Mouse (Mus musculus): Measurements from ENCODE around the gene Pts. TPM values are rescaled to one million over a fixed set of nuclear protein-coding genes. Genes with fewer than 3 reads are reported as not detected.

Gene Pts
- 75.2 and 80.0 TPM in 2 replicates for polyA plus RNA-seq (2014; fragmentation: Nextera tagmentation; extraction: Ambion mirVana)

DNA sequence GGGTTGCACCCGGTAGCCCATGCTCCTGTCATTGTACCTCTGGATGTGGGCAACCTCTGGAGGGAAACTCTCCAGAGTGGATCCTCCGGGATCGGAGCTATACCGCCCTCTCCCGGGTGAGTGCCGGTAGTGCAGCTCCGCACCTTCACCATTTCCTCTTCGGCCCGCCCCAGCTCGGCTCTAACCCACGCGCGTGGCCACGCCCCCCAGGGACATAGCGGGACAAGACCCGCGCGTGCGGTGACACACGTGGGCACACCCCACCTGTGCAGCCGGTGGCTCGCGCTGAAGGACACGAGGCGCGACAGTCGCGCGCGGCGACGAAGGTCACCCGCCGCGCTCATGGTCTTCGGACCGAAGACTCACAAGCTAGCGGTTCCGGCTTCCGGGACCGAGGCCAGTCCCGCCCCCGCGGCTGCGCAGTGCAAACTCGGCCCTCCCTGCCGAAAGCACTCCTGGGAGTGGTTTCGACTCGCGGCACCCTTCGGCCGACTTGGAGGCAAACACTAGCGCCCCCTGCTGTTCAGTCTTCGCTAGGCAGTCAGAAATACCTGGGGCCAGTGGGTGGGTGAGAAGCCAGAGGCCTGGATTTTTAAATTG, at the start of gene Pts:
TSS of gene Pts (minus strand) at position 432 of the 600 bp plus-strand sequence.
- WGBS: under 1% methylated on average over 52 of the region's 54 CpGs
- Histone ChIP-seq H3K27ac (ENCODE audit: low read depth, low read length) (0 out of 2 replicates have a peak within 1 kb of the TSS, but pooled peaks have one; percentile 44), H3K9ac (ENCODE audit: low read length) (peak within 1 kb of the TSS; percentile 80), H3K27me3 (ENCODE audit: control insufficient read depth, insufficient read depth, low read length) (no peaks in the 10 kb centered on the region), H3K4me3 (ENCODE audit: low read depth, low read length) (peak within 1 kb of the TSS; percentile 78), H3K36me3 (ENCODE audit: control insufficient read depth, insufficient read depth, low read length) (no peaks in the 10 kb centered on the region), H3K4me2 (ENCODE audit: low read depth) (peak within 1 kb of the TSS; percentile 58), H3K9me3 (ENCODE audit: control insufficient read depth, low read length) (no peaks in the 10 kb centered on the region), H3K4me1 (ENCODE audit: control insufficient read depth, insufficient read depth, low read length) (peaks cover 6% of the 10 kb centered on the region; the same call in 1 of the 2 replicates)
- DNase-seq (ENCODE audit: low spot score) (peak; percentile 99), ATAC-seq (ENCODE audit: insufficient read depth, low FRiP score, low TSS enrichment) (peak; percentile 99)

DNA sequence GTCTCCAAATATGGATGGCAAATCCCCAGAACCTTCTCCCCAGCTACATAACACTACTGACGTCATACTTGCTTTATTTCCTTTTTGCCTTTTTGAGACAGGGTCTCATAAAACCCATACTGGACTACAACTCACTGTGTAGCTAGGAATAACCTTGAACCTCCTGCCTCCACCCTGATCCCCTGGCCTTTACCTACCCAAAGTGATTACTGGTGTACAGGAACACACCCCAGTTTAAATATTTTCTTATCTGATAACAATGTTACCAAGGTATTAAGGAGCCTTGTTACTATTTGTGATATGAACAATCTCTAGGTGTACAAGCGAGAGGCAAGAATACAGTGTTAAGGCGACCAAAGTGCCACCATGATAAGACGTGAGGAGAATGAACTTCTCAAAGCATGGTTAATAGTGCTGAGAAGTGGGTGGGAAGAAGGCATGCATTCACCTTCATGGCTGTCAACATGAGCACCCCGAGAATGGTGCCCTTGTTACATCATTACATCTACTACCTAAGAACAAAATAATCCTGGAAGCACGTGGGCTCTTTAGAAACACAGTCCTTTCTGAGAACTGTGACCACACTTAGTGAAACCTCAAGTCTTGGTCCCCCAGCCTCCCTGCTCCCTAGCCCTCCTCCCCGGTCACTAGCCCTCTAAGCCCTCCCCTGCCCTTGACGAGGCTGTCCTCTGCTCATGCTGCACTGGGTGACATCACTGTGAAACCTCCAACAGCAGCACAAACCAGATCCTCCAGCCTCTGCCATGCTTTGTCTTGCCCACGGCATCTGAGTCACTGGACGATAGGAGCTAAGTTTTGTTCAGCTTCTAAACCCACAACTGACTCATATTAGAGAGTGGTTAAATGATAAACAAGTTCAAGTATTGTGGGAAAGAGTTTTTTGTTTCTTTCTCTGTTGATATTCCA, 41.3 kb upstream of the Pts start:
- 79% methylated on average over 10 of the region's 10 CpGs for WGBS
- Histone ChIP-seq H3K36me3 (ENCODE audit: control insufficient read depth, insufficient read depth, low read length) (no peaks in the 10 kb centered on the region), H3K9ac (ENCODE audit: low read length) (no peak overlapping the region), H3K27ac (ENCODE audit: low read depth, low read length) (no peak overlapping the region), H3K4me1 (ENCODE audit: control insufficient read depth, insufficient read depth, low read length) (no peaks in the 10 kb centered on the region), H3K27me3 (ENCODE audit: control insufficient read depth, insufficient read depth, low read length) (no peaks in the 10 kb centered on the region), H3K4me2 (ENCODE audit: low read depth) (no peak overlapping the region), H3K9me3 (ENCODE audit: control insufficient read depth, low read length) (no peaks in the 10 kb centered on the region), H3K4me3 (ENCODE audit: low read depth, low read length) (no peak overlapping the region)
- DNase-seq (ENCODE audit: low spot score) (no peak), ATAC-seq (ENCODE audit: insufficient read depth, low FRiP score, low TSS enrichment) (no peak)

DNA sequence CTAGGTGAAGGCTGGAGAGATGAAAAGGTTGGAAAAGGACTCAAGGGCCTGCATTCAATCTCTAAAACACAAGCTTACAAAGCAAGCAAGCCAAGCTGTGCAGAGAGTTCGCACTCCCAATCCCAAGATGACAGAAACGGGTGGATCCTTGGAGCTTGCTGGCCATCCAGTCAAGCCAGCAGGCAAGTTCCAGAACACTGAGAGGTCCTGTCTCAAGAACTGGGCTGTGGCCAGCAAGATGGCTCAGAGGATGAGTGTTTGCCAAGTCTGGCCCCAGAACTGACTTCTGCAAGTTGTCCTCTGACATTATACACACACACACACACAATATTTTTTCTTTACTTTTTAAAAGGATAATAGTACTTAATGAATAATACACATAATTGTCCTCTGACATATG, 39.4 kb upstream of the Pts start:
- H3K36me3 ChIP-seq (ENCODE audit: control insufficient read depth, insufficient read depth, low read length): no peaks in the 10 kb centered on the region
- WGBS: 89% methylated on average over 2 of the region's 2 CpGs
- no peaks in the 10 kb centered on the region for H3K27me3 ChIP-seq (ENCODE audit: control insufficient read depth, insufficient read depth, low read length)
- no peak overlapping the region for H3K9ac ChIP-seq (ENCODE audit: low read length)
- no peak for DNase-seq (ENCODE audit: low spot score)
- H3K27ac ChIP-seq (ENCODE audit: low read depth, low read length): no peak overlapping the region
- H3K4me3 ChIP-seq (ENCODE audit: low read depth, low read length): no peak overlapping the region
- H3K4me2 ChIP-seq (ENCODE audit: low read depth): no peak overlapping the region
- no peaks in the 10 kb centered on the region for H3K4me1 ChIP-seq (ENCODE audit: control insufficient read depth, insufficient read depth, low read length)
- H3K9me3 ChIP-seq (ENCODE audit: control insufficient read depth, low read length): no peaks in the 10 kb centered on the region
- ATAC-seq (ENCODE audit: insufficient read depth, low FRiP score, low TSS enrichment): no peak

DNA sequence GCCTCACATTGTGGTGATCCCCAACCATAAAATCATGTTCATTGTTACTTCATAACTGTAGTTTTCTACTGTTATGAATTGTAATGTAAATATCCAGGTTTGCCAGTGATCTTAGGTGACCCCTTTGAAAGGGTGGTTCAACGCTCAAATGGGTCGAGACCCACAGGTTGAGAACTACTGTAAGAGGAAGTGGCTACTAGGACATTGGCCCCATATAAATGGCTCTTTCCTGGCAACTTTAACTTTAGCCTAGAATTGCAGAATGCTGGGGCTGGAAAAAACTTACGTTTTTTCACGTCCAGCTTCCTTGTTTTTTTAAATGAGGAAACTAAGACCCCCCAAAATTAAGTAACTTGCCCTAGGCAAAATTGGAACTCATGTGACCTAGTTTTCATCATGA, 38.8 kb upstream of the Pts start:
- H3K27ac ChIP-seq (ENCODE audit: low read depth, low read length): no peak overlapping the region
- 90% methylated on average over 4 of the region's 4 CpGs for WGBS
- DNase-seq (ENCODE audit: low spot score) (no peak), ATAC-seq (ENCODE audit: insufficient read depth, low FRiP score, low TSS enrichment) (no peak)
- no peaks in the 10 kb centered on the region for H3K36me3 ChIP-seq (ENCODE audit: control insufficient read depth, insufficient read depth, low read length)
- H3K4me3 ChIP-seq (ENCODE audit: low read depth, low read length): no peak overlapping the region
- H3K4me1 ChIP-seq (ENCODE audit: control insufficient read depth, insufficient read depth, low read length): no peaks in the 10 kb centered on the region
- no peaks in the 10 kb centered on the region for H3K9me3 ChIP-seq (ENCODE audit: control insufficient read depth, low read length)
- no peak overlapping the region for H3K9ac ChIP-seq (ENCODE audit: low read length)
- H3K27me3 ChIP-seq (ENCODE audit: control insufficient read depth, insufficient read depth, low read length): no peaks in the 10 kb centered on the region
- H3K4me2 ChIP-seq (ENCODE audit: low read depth): no peak overlapping the region

DNA sequence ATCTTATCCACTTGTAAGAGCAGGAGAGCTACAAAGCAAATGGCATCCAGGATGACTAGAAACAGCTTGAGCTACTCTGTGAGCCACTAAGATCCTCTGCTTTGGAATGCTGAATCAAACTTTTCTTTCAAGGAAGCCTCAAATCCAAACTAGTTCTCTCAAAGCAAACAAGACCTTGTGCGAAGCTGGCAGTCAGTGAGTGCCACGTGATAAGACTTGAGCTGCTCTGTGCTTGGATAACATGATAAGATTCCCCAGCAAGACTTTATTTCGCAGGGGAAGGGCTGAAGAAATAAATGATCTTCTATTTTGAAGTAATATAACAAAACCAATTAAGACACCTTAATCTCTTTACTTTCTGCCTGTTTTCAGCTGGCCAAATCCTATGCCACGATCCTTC, 37.4 kb upstream of the Pts start:
- ATAC-seq (ENCODE audit: insufficient read depth, low FRiP score, low TSS enrichment) (no peak), DNase-seq (ENCODE audit: low spot score) (no peak)
- Histone ChIP-seq H3K27me3 (ENCODE audit: control insufficient read depth, insufficient read depth, low read length) (no peaks in the 10 kb centered on the region), H3K4me1 (ENCODE audit: control insufficient read depth, insufficient read depth, low read length) (no peaks in the 10 kb centered on the region), H3K9ac (ENCODE audit: low read length) (no peak overlapping the region), H3K4me3 (ENCODE audit: low read depth, low read length) (no peak overlapping the region), H3K9me3 (ENCODE audit: control insufficient read depth, low read length) (no peaks in the 10 kb centered on the region), H3K4me2 (ENCODE audit: low read depth) (no peak overlapping the region), H3K27ac (ENCODE audit: low read depth, low read length) (no peak overlapping the region), H3K36me3 (ENCODE audit: control insufficient read depth, insufficient read depth, low read length) (no peaks in the 10 kb centered on the region)
- 83% methylated on average over 4 of the region's 4 CpGs for WGBS

DNA sequence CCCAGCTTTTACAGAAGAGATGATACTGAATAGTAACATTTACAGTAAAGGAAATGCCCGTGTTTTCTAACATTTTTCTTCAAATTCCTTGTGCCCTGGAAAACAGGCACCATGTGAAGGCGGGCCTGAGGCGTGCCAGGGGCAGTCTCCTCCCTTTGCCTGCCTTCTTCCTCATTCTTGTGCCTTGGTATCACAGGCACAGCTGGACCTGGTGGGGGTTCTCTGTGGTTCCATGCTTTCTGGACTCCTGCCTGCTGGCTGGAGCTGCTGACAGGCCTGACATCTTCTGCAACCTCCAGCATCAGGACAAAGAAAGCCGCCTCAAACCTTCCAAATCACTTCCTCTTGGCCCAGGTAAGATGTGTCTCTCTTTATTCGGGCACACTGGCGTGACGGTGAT, 36.6 kb upstream of the Pts start:
- DNase-seq (ENCODE audit: low spot score): no peak
- Histone ChIP-seq H3K4me1 (ENCODE audit: control insufficient read depth, insufficient read depth, low read length) (no peaks in the 10 kb centered on the region), H3K9ac (ENCODE audit: low read length) (no peak overlapping the region), H3K27ac (ENCODE audit: low read depth, low read length) (no peak overlapping the region), H3K4me3 (ENCODE audit: low read depth, low read length) (no peak overlapping the region), H3K9me3 (ENCODE audit: control insufficient read depth, low read length) (no peaks in the 10 kb centered on the region), H3K4me2 (ENCODE audit: low read depth) (no peak overlapping the region), H3K36me3 (ENCODE audit: control insufficient read depth, insufficient read depth, low read length) (no peaks in the 10 kb centered on the region), H3K27me3 (ENCODE audit: control insufficient read depth, insufficient read depth, low read length) (no peaks in the 10 kb centered on the region)
- ATAC-seq (ENCODE audit: insufficient read depth, low FRiP score, low TSS enrichment): no peak
- 83% methylated on average over 7 of the region's 7 CpGs for WGBS

DNA sequence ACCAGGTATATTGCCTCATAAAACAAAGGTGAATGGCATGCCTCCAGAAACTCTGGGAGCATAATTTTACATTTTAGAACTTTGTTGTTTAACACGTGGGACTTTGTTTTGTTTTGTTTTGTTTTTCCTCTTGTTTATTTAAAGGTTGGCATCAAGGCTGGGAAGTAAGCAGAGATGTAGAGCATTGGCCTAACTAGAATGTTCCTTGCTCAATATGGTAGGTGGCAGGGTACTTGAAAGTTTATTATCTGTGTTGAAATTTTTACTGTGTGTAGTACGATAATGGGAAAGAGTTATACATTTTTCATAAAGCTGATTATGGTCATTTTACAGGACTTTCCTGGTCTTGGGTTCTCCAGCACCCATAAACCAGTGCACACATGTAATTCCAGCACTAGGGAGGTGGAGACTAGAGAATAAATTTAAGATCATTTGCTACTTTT, 33.4 kb upstream of the Pts start:
- DNase-seq (ENCODE audit: low spot score) (no peak), ATAC-seq (ENCODE audit: insufficient read depth, low FRiP score, low TSS enrichment) (no peak)
- Histone ChIP-seq H3K4me2 (ENCODE audit: low read depth) (no peak overlapping the region), H3K27ac (ENCODE audit: low read depth, low read length) (no peak overlapping the region), H3K9me3 (ENCODE audit: control insufficient read depth, low read length) (no peaks in the 10 kb centered on the region), H3K27me3 (ENCODE audit: control insufficient read depth, insufficient read depth, low read length) (no peaks in the 10 kb centered on the region), H3K4me1 (ENCODE audit: control insufficient read depth, insufficient read depth, low read length) (no peaks in the 10 kb centered on the region), H3K4me3 (ENCODE audit: low read depth, low read length) (no peak overlapping the region), H3K9ac (ENCODE audit: low read length) (no peak overlapping the region), H3K36me3 (ENCODE audit: control insufficient read depth, insufficient read depth, low read length) (no peaks in the 10 kb centered on the region)
- 87% methylated on average over 2 of the region's 2 CpGs for WGBS

DNA sequence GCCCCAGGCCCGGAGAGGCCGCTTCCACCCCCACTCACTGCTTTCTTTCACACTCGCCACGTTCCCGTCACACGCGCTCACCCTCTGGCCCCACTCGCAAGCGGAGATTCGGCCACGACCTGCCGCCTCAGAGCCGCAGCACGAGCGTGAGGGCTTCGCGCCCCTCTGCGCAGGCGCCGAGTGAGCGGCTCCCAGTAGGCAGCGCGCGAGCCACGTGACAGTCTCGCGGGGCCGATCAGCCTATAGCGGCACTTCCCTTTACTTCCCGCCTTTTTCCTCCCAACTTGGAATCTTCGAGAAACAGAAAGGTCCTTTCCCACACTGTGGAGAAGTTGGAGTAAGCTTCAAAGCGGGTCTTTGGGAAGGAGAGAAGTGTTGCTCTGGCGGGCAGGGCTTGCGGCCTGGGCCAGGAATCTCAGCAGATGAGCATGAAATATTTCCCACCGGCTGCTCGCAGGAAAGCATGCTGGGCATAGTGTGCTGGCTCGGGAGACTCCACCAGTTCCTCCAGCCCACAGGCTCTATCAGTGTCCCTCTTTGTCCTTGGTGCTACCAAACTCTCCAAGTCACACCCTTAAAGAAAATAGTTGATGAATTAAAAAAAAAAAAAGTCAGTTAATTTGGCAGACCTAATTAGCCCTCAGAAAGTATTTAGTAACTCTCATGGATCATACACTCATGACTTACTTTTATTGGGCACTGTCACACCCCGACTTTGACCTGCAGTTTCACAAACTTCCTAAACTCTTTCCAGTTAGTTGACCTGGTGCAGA, 32.8 kb upstream of the Pts start, which contains the start of gene Tex12:
TSS of gene Tex12 (minus strand) at position 181 of the 773 bp plus-strand sequence.
- 86% methylated on average over 38 of the region's 38 CpGs for WGBS
- no peak within 1 kb of the TSS for H3K9ac ChIP-seq (ENCODE audit: low read length)
- no peaks in the 10 kb centered on the region for H3K9me3 ChIP-seq (ENCODE audit: control insufficient read depth, low read length)
- H3K27me3 ChIP-seq (ENCODE audit: control insufficient read depth, insufficient read depth, low read length): no peaks in the 10 kb centered on the region
- no peaks in the 10 kb centered on the region for H3K4me1 ChIP-seq (ENCODE audit: control insufficient read depth, insufficient read depth, low read length)
- ATAC-seq (ENCODE audit: insufficient read depth, low FRiP score, low TSS enrichment): no peak
- H3K4me3 ChIP-seq (ENCODE audit: low read depth, low read length): no peak within 1 kb of the TSS
- H3K36me3 ChIP-seq (ENCODE audit: control insufficient read depth, insufficient read depth, low read length): no peaks in the 10 kb centered on the region
- H3K27ac ChIP-seq (ENCODE audit: low read depth, low read length): no peak within 1 kb of the TSS
- DNase-seq (ENCODE audit: low spot score): no peak
- no peak within 1 kb of the TSS for H3K4me2 ChIP-seq (ENCODE audit: low read depth)

All from neural tube, embryonic 11.5 days (tissue).